Mouse (Mus musculus): ENCODE measurements around the gene Hsd17b7. TPM values are rescaled to one million over a fixed set of nuclear protein-coding genes. Genes with fewer than 3 reads are reported as not detected.
"Not testable (repeated sequence)": the region's sequence is repeated elsewhere in the genome, so short reads cannot be mapped to it uniquely, and the experiment has no call there.

Hsd17b7 gene
- polyA plus RNA-seq, 2 experiments: 5.5 to 11.0 TPM

- Histone ChIP-seq H3K27ac (no peak overlapping the region), H3K27me3 (ENCODE audit: control insufficient read depth, insufficient read depth, low read length) (no peaks in the 10 kb centered on the region), H3K4me2 (ENCODE audit: low read depth) (no peak overlapping the region), H3K9ac (replicated peaks) (no peak overlapping the region), H3K36me3 (replicated peaks; ENCODE audit: control insufficient read depth, insufficient read depth, low read depth) (no peaks in the 10 kb centered on the region), H3K9me3 (ENCODE audit: control insufficient read depth, low read length) (no peaks in the 10 kb centered on the region), H3K4me3 (ENCODE audit: insufficient read depth in 1 of 2, low read depth in 2 of 2, low read length in 2 of 2) (no peak overlapping the region), H3K4me1 (replicated peaks; ENCODE audit: control insufficient read depth in 2 of 2, insufficient read depth in 2 of 2, low read length in 1 of 2) (no peaks in the 10 kb centered on the region)
- WGBS (ENCODE audit: insufficient replicate concordance): 65% methylated on average over 13 of the region's 13 CpGs
- DNase-seq (ENCODE audit: low read depth in 3 of 3, low spot score in 3 of 3) (no peak), ATAC-seq (ENCODE audit: insufficient read depth) (no peak)
- TF ChIP-seq EP300 (IDR thresholded peaks at IDR 0.05; ENCODE audit: low read depth) (no peak), CTCF (IDR thresholded peaks at IDR 0.05; ENCODE audit: low read depth) (no peak)
Measured at GRCm38 (mm10) chr1:170008432-170009220, 39.6 kb upstream of the Hsd17b7 start.

GRCm38 (mm10) chr1:170006516-170006915, 37.5 kb upstream of the Hsd17b7 start:
- Histone ChIP-seq H3K27ac (no peak overlapping the region), H3K9me3 (ENCODE audit: control insufficient read depth, low read length) (no peaks in the 10 kb centered on the region), H3K27me3 (ENCODE audit: control insufficient read depth, insufficient read depth, low read length) (no peaks in the 10 kb centered on the region), H3K4me3 (ENCODE audit: insufficient read depth in 1 of 2, low read depth in 2 of 2, low read length in 2 of 2) (no peak overlapping the region), H3K4me2 (ENCODE audit: low read depth) (no peak overlapping the region), H3K4me1 (replicated peaks; ENCODE audit: control insufficient read depth in 2 of 2, insufficient read depth in 2 of 2, low read length in 1 of 2) (no peaks in the 10 kb centered on the region), H3K36me3 (replicated peaks; ENCODE audit: control insufficient read depth, insufficient read depth, low read depth) (no peaks in the 10 kb centered on the region), H3K9ac (replicated peaks) (no peak overlapping the region)
- WGBS (ENCODE audit: insufficient replicate concordance): 52% methylated on average over 5 of the region's 5 CpGs
- ATAC-seq (ENCODE audit: insufficient read depth) (no peak), DNase-seq (ENCODE audit: low read depth in 3 of 3, low spot score in 3 of 3) (no peak)
- no peak for TF ChIP-seq EP300 (IDR thresholded peaks at IDR 0.05; ENCODE audit: low read depth)
- TF ChIP-seq CTCF (IDR thresholded peaks at IDR 0.05; ENCODE audit: low read depth): no peak

GRCm38 (mm10) chr1:170005297-170005696, 36.3 kb upstream of the Hsd17b7 start:
- no peak for TF ChIP-seq CTCF (IDR thresholded peaks at IDR 0.05; ENCODE audit: low read depth)
- no peak for TF ChIP-seq EP300 (IDR thresholded peaks at IDR 0.05; ENCODE audit: low read depth)
- ATAC-seq (ENCODE audit: insufficient read depth): no peak
- H3K4me1 ChIP-seq (replicated peaks; ENCODE audit: control insufficient read depth in 2 of 2, insufficient read depth in 2 of 2, low read length in 1 of 2): no peaks in the 10 kb centered on the region
- no peaks in the 10 kb centered on the region for H3K9me3 ChIP-seq (ENCODE audit: control insufficient read depth, low read length)
- no peak overlapping the region for H3K27ac ChIP-seq
- H3K4me3 ChIP-seq (ENCODE audit: insufficient read depth in 1 of 2, low read depth in 2 of 2, low read length in 2 of 2): no peak overlapping the region
- no peak overlapping the region for H3K9ac ChIP-seq (replicated peaks)
- 51% methylated on average over 3 of the region's 3 CpGs for WGBS (ENCODE audit: insufficient replicate concordance)
- no peak overlapping the region for H3K4me2 ChIP-seq (ENCODE audit: low read depth)
- no peaks in the 10 kb centered on the region for H3K36me3 ChIP-seq (replicated peaks; ENCODE audit: control insufficient read depth, insufficient read depth, low read depth)
- no peaks in the 10 kb centered on the region for H3K27me3 ChIP-seq (ENCODE audit: control insufficient read depth, insufficient read depth, low read length)
- no peak for DNase-seq (ENCODE audit: low read depth in 3 of 3, low spot score in 3 of 3)

- H3K27ac ChIP-seq; H3K4me2 ChIP-seq (ENCODE audit: low read depth); ATAC-seq (ENCODE audit: insufficient read depth); H3K9ac ChIP-seq (replicated peaks); H3K4me3 ChIP-seq (ENCODE audit: insufficient read depth in 1 of 2, low read depth in 2 of 2, low read length in 2 of 2); DNase-seq (ENCODE audit: low read depth in 3 of 3, low spot score in 3 of 3); H3K9me3 ChIP-seq (ENCODE audit: control insufficient read depth, low read length); H3K36me3 ChIP-seq (replicated peaks; ENCODE audit: control insufficient read depth, insufficient read depth, low read depth); H3K4me1 ChIP-seq (replicated peaks; ENCODE audit: control insufficient read depth in 2 of 2, insufficient read depth in 2 of 2, low read length in 1 of 2); H3K27me3 ChIP-seq (ENCODE audit: control insufficient read depth, insufficient read depth, low read length): not testable (repeated sequence)
- WGBS (ENCODE audit: insufficient replicate concordance): 66% methylated on average over 6 of the region's 6 CpGs
Measured at GRCm38 (mm10) chr1:169993901-169994300, 24.9 kb upstream of the Hsd17b7 start.

GRCm38 (mm10) chr1:169986166-169986565, 17.1 kb upstream of the Hsd17b7 start:
- DNase-seq (ENCODE audit: low read depth in 3 of 3, low spot score in 3 of 3) (no peak), ATAC-seq (ENCODE audit: insufficient read depth) (no peak)
- H3K9me3 ChIP-seq (ENCODE audit: control insufficient read depth, low read length): no peaks in the 10 kb centered on the region
- H3K4me1 ChIP-seq (replicated peaks; ENCODE audit: control insufficient read depth in 2 of 2, insufficient read depth in 2 of 2, low read length in 1 of 2): no peaks in the 10 kb centered on the region
- H3K27ac ChIP-seq: no peak overlapping the region
- H3K27me3 ChIP-seq (ENCODE audit: control insufficient read depth, insufficient read depth, low read length): no peaks in the 10 kb centered on the region
- H3K4me3 ChIP-seq (ENCODE audit: insufficient read depth in 1 of 2, low read depth in 2 of 2, low read length in 2 of 2): no peak overlapping the region
- WGBS (ENCODE audit: insufficient replicate concordance): 59% methylated on average over 1 of the region's 1 CpGs
- TF ChIP-seq CTCF (IDR thresholded peaks at IDR 0.05; ENCODE audit: low read depth) (no peak), EP300 (IDR thresholded peaks at IDR 0.05; ENCODE audit: low read depth) (no peak)
- H3K4me2 ChIP-seq (ENCODE audit: low read depth): no peak overlapping the region
- no peaks in the 10 kb centered on the region for H3K36me3 ChIP-seq (replicated peaks; ENCODE audit: control insufficient read depth, insufficient read depth, low read depth)
- no peak overlapping the region for H3K9ac ChIP-seq (replicated peaks)

Measured in liver, embryonic 14.5 days (tissue).